Mouse (Mus musculus) left cerebral cortex, adult 9 months (tissue): ENCODE data around the gene Vmn1r84.

Experiments
- DNase-seq, 2 experiments: peaks; one replicate each; pipeline ENCODE4 v3.0.0; 2022; ENCODE audit warnings: low spot score in 2 of 2

The Vmn1r84 gene

GRCm38 (mm10) chr7:12369173-12369572, at the start of gene Vmn1r84:
TSS of gene Vmn1r84 (minus strand) at chr7:12369273.
- no peak for DNase-seq

GRCm38 (mm10) chr7:12329381-12329780, 39.7 kb downstream of the Vmn1r84 start, which contains the start of gene Vmn1r83:
TSS of gene Vmn1r83 (minus strand) at chr7:12329481.
- no peak for DNase-seq
